Mouse (Mus musculus) c-Kit-positive CD71-negative TER-119-negative erythroid progenitor cells, embryonic 14.5 days (primary cell): ENCODE data around the gene Cep162.

Source experiments
- DNase-seq: peaks from one replicate; pipeline ENCODE4 v3.0.0-alpha.2; 2013; ENCODE audit warnings: low read depth

The Cep162 gene

DNA sequence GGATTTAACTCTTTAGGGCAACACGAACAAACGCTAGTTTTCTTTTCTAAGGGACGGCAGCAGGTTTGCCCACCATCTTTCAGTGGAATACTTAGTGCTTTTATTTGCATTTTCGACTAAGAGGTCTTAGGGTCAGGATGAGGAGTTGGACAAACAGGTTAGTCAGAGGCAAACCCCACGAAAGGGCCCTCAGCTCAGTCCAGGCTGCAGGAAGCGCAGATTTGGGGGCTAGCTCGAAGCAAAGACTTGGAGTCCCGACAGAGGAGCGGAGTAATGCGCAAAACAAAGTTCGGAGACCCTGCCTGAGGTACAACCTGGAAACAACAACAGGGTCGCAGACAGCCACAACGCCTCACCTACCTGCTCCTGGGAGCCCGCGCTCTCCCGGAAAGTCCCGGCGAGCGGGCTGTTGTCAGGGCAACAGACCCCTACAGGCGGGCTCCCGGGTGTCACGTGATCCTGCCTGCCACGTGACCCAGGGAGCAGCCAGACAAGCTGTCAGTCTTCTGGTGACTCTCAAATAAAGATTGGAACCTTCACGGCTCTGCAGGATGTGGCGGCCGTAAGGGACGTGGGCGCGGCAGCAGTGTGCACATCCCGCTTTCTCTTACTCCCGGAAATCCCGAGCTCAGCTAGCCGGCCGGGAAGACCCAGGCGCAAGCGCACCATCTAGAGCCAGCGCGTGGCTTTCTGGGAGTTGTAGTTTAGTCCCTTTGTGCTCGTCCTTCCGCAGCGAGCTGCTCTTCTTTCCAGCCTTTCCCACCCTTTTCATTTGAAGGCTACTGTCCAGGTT is at the start of gene Cep162:
Gene Cep162, minus strand, starts transcription at position 634 of the 793 bp plus-strand sequence.
- peak; percentile 72 for DNase-seq

DNA sequence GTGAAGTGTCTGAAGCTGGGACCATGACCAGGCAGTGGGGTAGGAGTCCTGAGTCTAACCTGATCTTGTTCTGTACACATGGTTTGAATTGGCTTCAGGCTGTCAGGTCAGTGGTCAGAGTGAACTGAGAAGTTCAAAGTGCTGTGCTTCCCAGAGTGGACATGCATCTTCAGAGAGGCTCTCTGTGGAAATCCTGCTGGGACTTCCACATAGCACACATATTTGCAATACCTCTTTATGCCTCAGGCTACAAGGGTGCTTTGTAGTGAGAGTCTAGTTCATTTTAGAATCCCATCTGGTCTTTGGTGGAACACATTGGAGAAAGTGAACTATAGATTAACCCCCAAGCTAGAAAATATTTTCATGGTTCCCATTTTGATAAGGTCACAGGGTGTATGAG is 47.9 kb upstream of the Cep162 start:
- no peak for DNase-seq

- DNase-seq, result no peak
Measured at GRCm38 (mm10) chr9:87298900-87299299, 43.6 kb upstream of the Cep162 start.

GRCm38 (mm10) chr9:87297522-87297921 is 42.2 kb upstream of the Cep162 start:
- DNase-seq, result no peak

DNA sequence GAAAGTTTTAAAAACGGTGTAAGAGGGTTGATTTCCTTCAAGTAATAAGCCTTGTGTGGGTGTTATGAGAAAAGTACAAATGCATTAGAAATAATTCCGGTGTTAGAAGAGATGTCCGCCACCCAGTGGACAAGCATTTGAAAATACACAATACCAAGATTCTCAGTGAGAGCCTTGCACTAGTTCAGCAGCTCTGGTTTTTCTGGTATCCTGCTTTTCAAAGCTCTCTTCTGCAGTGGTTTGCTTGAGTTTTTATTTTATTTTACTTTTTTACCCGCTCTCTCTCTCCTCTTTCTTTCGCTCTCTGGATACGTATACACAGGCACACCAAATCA is 327 bp upstream of the Cep162 start:
- no peak for DNase-seq

- DNase-seq, result peak; percentile 23
Measured at GRCm38 (mm10) chr9:87248118-87248517, 7.2 kb downstream of the Cep162 start.

DNA sequence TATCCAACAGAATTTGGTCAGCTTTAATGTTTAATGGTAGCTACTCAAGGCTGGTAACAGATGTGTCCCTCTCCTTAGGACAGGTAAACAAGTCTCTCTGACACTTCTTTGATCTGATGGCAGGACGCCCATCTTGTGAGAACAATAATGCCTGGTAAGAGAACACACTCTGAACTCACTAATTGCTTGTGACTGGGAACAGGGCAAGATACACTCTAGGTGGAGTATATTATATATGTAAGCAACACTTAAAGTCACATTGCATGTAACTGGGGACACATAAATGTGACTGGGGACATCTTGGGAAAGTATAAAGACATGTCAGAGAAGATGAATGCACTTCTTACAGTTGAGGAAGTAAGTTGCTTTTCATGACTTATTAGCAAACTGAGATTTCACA is 7.7 kb downstream of the Cep162 start:
- no peak for DNase-seq

- no peak for DNase-seq
Measured at GRCm38 (mm10) chr9:87213204-87213603, 42.1 kb downstream of the Cep162 start.

DNA sequence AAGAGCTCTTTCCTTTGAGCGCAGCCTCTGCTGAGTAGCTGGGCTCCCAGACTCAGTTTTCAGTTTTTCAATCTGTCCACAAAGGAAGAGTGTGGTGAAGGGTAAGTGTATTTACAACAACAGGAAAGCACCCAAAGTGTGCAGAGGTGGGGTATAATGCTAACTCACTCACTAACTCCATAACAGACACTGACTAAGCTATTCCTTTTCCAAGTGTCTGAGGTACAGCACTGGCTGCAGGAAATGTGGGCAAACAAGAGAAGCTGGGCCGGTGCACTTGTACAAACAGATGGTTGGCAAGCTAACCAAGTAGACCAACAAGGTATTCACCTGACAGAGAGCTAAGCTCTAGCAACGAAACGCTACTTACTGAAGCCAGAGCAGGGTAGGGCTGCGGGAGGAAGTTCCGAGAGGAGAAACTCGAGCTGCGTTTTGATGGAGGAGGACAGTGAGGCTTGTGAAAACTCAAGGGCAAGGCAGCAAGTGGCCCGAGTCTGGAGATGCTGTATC is 44.5 kb downstream of the Cep162 start:
- DNase-seq, result no peak

DNA sequence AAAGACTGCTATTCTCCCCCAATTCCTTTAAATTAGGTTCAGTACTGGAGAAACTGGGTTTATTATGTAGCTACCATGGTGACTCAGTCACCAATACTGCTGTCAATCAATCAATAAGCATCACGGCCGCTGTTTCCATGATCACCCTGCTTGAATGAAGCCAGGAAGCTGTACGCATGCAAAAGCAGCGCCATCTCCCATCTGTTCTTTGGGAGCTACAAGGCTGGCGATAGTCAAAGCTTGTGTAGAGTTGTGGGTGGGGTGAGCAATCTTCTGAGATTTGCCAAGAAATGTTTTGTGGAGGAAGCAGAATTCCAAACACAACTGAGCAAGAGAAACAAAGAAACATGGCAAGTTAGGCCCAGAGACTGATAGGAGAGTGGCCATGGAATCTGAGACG is 52.9 kb downstream of the Cep162 start:
- DNase-seq, result no peak

- no peak for DNase-seq
Measured at GRCm38 (mm10) chr9:87200919-87201318, 54.4 kb downstream of the Cep162 start.

DNA sequence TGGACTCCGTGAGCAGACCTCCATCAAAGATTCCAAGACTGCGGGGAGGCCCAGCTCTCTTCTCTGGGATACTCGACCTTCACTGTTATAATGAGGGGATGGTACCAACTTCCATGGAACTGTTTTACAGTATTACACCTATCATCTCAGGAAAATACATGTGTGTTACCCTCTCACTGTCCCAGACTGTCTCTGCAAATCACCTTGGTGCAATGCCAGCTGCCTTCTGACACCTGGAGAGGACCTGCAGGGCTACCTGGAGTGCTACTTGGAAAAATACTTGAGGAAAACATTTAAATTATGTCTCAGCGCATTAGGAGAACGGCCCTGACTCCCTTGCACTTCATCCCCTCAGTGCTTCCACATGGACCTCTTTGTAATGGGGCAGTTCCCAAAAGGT is 54.9 kb downstream of the Cep162 start:
- no peak for DNase-seq

DNA sequence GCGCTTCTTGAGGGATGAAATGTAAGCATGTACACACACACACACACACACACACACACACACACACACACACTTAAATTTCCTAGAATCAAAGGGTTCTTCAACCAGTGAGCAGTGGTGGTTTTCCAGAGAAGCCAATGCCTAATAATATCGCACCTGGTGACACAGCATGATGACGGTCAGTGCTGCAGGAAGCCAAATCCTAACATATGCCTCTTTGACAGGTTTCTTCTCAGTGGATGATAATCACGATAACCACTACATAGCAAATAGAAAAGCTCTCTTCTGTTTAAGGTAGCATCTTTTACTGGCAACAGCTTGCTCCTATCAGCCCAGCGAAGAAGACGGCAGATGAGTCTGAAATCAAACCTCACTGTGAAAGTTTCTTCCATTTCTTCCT is 57.3 kb downstream of the Cep162 start:
- DNase-seq, result no peak

GRCm38 (mm10) chr9:87197277-87197676 is 58.1 kb downstream of the Cep162 start:
- DNase-seq, result no peak

DNA sequence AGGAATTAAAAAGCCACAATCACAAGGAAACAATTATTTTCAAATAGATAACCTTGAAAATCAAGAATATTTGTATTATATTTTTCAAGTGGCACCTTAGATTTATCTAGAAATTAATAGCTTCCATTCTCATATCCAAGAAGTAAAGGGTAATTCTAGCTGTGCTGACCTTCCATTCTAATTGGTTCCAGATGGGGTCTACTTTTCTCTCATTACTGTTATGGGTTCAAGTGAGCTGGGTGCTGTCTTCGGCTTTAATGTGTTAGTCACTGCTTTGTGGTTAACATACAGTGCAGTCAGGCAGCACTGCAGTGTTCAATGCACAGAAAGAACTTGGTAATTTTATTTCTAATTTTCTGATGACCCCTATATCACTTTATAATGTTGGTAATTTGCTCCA is 61.6 kb downstream of the Cep162 start:
- no peak for DNase-seq

- no peak for DNase-seq
Measured at GRCm38 (mm10) chr9:87187336-87187735, 68.0 kb downstream of the Cep162 start.

DNA sequence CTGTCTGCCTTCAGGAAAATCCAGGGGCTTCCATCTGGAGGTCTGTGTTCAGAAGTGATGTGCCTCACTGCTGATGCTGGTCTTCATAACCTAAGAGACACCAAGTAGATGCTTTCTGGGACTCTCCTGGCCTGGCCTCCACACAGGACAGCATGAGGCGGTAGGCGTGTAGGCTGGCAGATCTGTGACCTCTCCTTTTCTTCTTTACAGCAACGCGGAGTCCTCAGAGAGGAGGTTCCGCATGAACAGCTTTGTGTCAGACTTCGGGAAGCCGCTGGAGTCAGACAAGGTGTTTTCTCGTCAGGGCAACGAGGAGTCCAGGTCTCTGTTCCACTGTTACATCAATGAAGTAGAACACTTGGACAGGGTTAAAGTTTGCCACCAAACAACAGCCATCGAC is 73.1 kb downstream of the Cep162 start:
- DNase-seq, result no peak

DNA sequence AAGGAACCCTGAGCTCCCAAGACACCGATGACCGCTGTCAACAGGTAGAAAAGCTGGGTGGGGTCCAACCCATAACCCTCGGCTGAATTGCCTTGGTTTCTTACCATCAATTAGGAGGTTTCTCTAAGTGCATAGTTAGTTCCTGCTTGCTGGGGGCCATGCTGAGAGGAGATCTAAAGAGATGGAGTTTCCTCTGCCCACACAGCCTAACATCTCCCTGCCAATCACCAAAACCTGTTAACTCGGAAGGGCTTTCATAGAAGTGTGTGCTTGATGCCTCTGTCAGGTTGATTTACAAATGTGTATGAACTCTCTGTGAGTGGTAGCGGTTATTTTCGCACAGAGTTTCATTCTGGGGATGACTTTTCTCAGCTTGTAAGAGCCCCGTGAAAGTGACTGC is 76.8 kb downstream of the Cep162 start:
- DNase-seq, result no peak

- no peak for DNase-seq
Measured at GRCm38 (mm10) chr9:87171517-87171916, 83.8 kb downstream of the Cep162 start.

DNA sequence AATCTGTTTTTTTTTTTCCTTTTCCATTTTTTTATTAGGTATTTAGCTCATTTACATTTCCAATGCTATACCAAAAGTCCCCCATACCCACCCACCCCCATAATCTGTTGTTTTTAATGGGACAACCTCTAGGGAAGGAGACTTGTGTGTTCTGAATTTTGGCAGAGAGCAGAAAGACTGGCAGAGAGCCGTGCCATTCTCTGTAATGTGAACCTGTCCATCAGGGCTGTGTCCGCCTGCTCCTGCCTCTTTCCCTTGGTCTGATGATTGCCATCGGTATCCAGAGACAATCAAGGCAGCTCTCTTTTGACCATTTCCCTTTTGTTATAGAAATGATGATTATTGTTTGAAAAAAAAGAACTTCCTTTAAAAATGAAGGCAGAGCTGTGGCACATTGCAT is 84.4 kb downstream of the Cep162 start:
- DNase-seq, result no peak

DNA sequence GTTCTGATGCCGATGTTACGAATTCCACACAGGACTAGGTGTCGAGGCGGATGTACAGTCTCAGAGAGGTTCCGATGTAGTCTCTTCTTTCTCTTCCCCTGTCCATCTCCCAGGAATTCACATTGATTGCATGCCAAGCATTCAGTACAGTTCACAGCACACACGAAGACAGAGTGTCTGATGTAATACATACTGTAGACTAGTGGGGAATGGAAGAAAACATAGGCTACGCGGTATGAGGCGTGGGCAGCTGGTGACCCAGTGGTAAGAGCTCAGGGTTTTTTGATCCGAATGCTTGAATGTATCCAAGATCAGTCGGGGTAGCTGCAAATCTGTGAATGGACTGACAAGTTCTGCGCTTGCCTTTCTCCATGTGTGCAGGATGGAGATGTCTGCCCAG is 86.2 kb downstream of the Cep162 start:
- no peak for DNase-seq

DNA sequence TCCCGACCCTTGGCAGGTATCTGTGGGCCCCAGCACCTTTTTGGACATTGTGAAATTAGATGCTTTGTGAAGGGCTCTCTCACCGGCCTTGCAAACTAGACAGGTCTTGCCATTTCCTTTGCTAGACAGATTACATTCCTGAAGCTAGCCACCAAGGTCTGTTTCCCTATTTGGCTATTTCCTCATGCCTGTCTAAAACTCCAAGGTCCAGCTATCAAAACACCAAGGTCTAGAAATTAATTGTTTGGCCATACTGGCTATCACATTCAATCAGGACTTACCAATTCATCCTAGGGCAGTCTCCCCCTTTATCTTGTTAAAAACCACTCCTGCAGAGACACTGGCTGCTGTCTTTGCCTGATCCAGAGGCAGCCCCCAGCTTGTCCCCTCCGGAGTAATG is 87.3 kb downstream of the Cep162 start:
- DNase-seq, result no peak

DNA sequence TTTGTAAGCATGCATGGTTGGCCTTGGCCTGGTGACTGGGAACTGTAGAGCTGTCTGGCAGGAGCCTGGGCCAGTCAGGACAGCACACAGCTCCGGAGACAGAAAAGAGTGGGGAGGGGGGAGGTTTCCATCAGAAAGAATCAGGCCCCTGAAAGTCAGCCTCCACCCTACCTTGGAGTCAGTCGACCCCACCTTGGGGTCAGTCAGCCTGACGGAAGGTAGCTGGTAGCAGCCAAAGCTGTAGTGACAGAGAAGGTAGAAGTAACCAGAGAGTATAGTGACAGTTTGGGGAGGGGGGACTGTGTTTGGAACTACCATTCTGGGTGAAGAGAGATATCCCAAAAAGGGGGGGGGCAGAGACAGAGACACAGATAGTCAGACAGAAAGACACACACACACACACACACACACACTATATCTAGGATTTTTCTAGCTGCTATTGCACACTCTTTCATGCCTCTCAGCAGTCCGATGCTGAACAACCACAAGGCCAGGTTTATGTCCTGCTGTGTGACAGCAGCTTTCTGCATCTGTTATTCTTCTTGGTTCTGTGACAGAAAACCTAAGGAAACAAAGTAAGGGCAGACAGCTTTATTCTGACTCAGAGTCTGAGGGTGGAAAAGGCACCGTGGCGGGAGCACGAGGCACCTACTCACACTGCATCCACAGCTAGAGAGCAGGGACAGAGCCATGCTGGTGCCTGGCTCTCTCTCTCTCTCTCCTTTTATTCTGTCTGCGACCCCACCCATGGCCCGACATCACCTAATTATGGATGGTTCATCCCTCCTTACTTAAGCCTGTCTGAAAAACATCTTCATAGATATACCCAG is 88.1 kb downstream of the Cep162 start:
- DNase-seq, result no peak
